Mouse (Mus musculus): Measurements from ENCODE around the gene Fbxl8. TPM values are rescaled to one million over a fixed set of nuclear protein-coding genes. Genes with fewer than 3 reads are reported as not detected.
A peak's percentile ranks its signal among the peaks of the same experiment; 100 is the strongest.
"Not testable (repeated sequence)": the region's sequence is repeated elsewhere in the genome, so short reads cannot be mapped to it uniquely, and the experiment has no call there.

Gene Fbxl8
- polyA plus RNA-seq, 1 experiment from 2014 or later, result 0.66 TPM

- not testable (repeated sequence) for H3K27ac ChIP-seq (ENCODE audit: low read depth, low read length); H3K9me3 ChIP-seq (ENCODE audit: control insufficient read depth, low read length); H3K36me3 ChIP-seq (ENCODE audit: control insufficient read depth, insufficient read depth, low read length); DNase-seq (ENCODE audit: low spot score); H3K4me3 ChIP-seq (ENCODE audit: low read depth, low read length); H3K4me1 ChIP-seq (ENCODE audit: control insufficient read depth, insufficient read depth, low read length); H3K4me2 ChIP-seq (ENCODE audit: low read depth); ATAC-seq (ENCODE audit: insufficient read depth, low FRiP score, low TSS enrichment); H3K27me3 ChIP-seq (ENCODE audit: control insufficient read depth, insufficient read depth, low read length); H3K9ac ChIP-seq (ENCODE audit: low read length)
- WGBS, result 93% methylated on average over 4 of the region's 4 CpGs
Measured at GRCm38 (mm10) chr8:105232321-105232693, 32.1 kb upstream of the Fbxl8 start.

DNA sequence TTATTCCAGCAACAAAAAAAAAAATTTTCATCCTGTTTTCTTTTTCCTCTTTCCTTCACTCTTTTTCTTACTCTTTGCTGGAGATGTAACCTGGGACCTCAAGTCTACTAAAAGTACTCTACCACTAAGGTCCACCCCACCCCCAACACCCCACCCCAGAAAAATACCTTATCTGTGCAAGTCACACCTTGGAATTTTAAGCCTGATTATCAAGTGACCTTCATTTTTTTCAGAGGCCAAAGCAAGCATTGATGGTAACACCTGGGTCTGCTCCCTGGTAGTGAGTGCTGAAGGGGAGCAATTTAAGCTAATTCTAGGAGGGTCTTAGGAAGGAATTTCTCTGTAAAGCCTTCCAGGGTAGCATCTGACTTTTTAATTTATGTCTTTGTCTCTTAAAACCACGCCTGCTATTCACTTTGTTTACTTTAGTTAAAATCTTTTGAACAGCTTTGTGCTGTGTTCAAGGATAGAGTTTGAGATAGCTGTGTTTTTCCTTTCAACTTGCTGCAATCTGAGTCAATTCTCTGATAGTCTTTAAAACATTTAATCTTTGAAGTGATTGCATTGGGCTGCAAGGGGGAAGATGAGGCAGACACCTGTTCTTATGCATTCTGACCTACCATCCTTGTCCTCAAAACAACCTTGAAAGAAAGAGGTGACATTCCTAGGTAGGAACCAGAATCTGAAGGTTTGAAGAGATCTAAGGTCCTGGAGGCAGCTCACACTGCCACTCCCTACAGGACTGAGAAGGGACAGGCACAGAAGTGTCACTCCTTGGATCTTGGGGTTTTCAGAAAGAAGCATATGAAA lies 31.1 kb upstream of the Fbxl8 start:
- 54% methylated on average over 1 of the region's 1 CpGs for WGBS
- DNase-seq (ENCODE audit: low spot score), result no peak
- no peak overlapping the region for H3K27ac ChIP-seq (ENCODE audit: low read depth, low read length)

DNA sequence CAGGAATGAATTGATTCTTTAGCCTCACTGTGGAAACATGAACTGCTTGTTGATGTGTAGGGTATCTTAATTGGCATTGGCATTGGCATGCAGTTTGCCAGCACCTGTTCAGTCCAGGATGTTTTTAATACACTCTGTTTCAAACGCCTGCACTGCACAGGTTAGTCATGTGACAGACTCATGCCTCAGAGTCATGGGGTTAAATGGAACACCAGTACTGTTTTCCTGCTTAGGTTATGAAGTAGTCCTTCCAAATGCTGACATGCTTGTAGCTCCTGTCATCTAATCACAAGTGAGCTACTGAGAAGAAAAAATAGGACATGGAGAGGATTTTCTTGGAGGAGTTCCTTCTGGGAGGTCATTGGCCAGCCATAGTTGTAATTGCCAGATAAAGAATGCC lies 29.2 kb upstream of the Fbxl8 start:
- ATAC-seq (ENCODE audit: insufficient read depth, low FRiP score, low TSS enrichment) (no peak), DNase-seq (ENCODE audit: low spot score) (no peak)
- no peaks in the 10 kb centered on the region for H3K27me3 ChIP-seq (ENCODE audit: control insufficient read depth, insufficient read depth, low read length)
- H3K27ac ChIP-seq (ENCODE audit: low read depth, low read length), result no peak overlapping the region
- H3K4me2 ChIP-seq (ENCODE audit: low read depth), result no peak overlapping the region
- H3K36me3 ChIP-seq (ENCODE audit: control insufficient read depth, insufficient read depth, low read length), result peaks cover 6% of the 10 kb centered on the region
- WGBS, result 79% methylated on average over 1 of the region's 1 CpGs
- H3K4me1 ChIP-seq (ENCODE audit: control insufficient read depth, insufficient read depth, low read length), result no peaks in the 10 kb centered on the region
- H3K4me3 ChIP-seq (ENCODE audit: low read depth, low read length), result no peak overlapping the region
- no peaks in the 10 kb centered on the region for H3K9me3 ChIP-seq (ENCODE audit: control insufficient read depth, low read length)
- H3K9ac ChIP-seq (ENCODE audit: low read length), result no peak overlapping the region

More for the DNA sequence above, 31.1 kb upstream of the Fbxl8 start:
- Histone ChIP-seq H3K9me3 (ENCODE audit: control insufficient read depth, low read length) (no peaks in the 10 kb centered on the region), H3K27me3 (ENCODE audit: control insufficient read depth, insufficient read depth, low read length) (no peaks in the 10 kb centered on the region), H3K4me3 (ENCODE audit: low read depth, low read length) (no peak overlapping the region), H3K36me3 (ENCODE audit: control insufficient read depth, insufficient read depth, low read length) (no peaks in the 10 kb centered on the region; the same call in 1 of the 2 replicates), H3K4me1 (ENCODE audit: control insufficient read depth, insufficient read depth, low read length) (no peaks in the 10 kb centered on the region), H3K4me2 (ENCODE audit: low read depth) (no peak overlapping the region), H3K9ac (ENCODE audit: low read length) (no peak overlapping the region)
- no peak for ATAC-seq (ENCODE audit: insufficient read depth, low FRiP score, low TSS enrichment)

DNA sequence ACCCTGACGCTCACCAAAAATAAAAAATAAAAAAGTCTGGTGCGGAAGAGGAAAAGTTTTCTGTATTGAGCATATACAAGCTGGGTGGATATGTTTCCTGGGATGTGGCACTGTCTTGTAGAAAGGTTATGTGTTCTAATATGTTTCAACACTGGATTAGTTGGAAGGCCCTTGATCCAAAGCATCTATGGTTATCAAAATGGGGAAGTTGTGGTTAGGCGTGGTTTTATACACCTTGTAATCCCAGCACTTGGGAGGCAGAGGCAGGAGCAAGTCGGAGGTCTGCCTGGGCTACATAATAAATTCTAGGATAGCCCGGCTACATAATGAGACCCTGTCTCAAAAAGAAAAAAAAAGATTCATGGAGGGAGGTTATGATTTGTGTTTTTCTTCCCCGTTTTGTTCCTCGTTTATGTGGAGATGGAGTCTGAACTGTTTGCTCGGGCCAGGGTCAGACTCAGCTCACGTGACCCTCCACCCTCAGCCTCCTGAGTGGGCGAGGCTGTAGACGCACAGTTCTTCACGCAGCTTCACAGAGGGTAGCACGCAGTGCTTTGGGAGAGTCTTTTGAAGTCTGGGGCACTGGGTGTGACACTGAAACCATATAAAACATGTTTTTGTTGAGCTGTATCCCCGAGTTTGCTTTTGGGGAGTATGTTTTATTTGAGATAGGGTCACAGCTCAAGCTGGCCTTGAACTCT lies 26.9 kb upstream of the Fbxl8 start:
- H3K36me3 ChIP-seq (ENCODE audit: control insufficient read depth, insufficient read depth, low read length), result peaks cover 8% of the 10 kb centered on the region
- no peak for DNase-seq (ENCODE audit: low spot score)

GRCm38 (mm10) chr8:105241016-105241415 lies 23.4 kb upstream of the Fbxl8 start:
- H3K9ac ChIP-seq (ENCODE audit: low read length), result no peak overlapping the region
- H3K36me3 ChIP-seq (ENCODE audit: control insufficient read depth, insufficient read depth, low read length), result peaks cover 8% of the 10 kb centered on the region
- no peak for ATAC-seq (ENCODE audit: insufficient read depth, low FRiP score, low TSS enrichment)
- no peaks in the 10 kb centered on the region for H3K9me3 ChIP-seq (ENCODE audit: control insufficient read depth, low read length)
- H3K4me3 ChIP-seq (ENCODE audit: low read depth, low read length), result no peak overlapping the region
- DNase-seq (ENCODE audit: low spot score), result no peak
- no peak overlapping the region for H3K4me2 ChIP-seq (ENCODE audit: low read depth)
- H3K27me3 ChIP-seq (ENCODE audit: control insufficient read depth, insufficient read depth, low read length), result no peaks in the 10 kb centered on the region
- WGBS, result 96% methylated on average over 7 of the region's 7 CpGs
- no peak overlapping the region for H3K27ac ChIP-seq (ENCODE audit: low read depth, low read length)
- no peaks in the 10 kb centered on the region for H3K4me1 ChIP-seq (ENCODE audit: control insufficient read depth, insufficient read depth, low read length)

More for the DNA sequence above, 26.9 kb upstream of the Fbxl8 start:
- Histone ChIP-seq H3K4me2 (ENCODE audit: low read depth) (no peak overlapping the region), H3K27me3 (ENCODE audit: control insufficient read depth, insufficient read depth, low read length) (no peaks in the 10 kb centered on the region), H3K27ac (ENCODE audit: low read depth, low read length) (no peak overlapping the region), H3K9ac (ENCODE audit: low read length) (no peak overlapping the region), H3K9me3 (ENCODE audit: control insufficient read depth, low read length) (no peaks in the 10 kb centered on the region), H3K4me1 (ENCODE audit: control insufficient read depth, insufficient read depth, low read length) (no peaks in the 10 kb centered on the region), H3K4me3 (ENCODE audit: low read depth, low read length) (no peak overlapping the region)
- ATAC-seq (ENCODE audit: insufficient read depth, low FRiP score, low TSS enrichment), result no peak
- WGBS, result 93% methylated on average over 14 of the region's 14 CpGs

- no peak overlapping the region for H3K4me2 ChIP-seq (ENCODE audit: low read depth)
- no peak for DNase-seq (ENCODE audit: low spot score)
Measured at GRCm38 (mm10) chr8:105251954-105252353, 12.5 kb upstream of the Fbxl8 start.

DNA sequence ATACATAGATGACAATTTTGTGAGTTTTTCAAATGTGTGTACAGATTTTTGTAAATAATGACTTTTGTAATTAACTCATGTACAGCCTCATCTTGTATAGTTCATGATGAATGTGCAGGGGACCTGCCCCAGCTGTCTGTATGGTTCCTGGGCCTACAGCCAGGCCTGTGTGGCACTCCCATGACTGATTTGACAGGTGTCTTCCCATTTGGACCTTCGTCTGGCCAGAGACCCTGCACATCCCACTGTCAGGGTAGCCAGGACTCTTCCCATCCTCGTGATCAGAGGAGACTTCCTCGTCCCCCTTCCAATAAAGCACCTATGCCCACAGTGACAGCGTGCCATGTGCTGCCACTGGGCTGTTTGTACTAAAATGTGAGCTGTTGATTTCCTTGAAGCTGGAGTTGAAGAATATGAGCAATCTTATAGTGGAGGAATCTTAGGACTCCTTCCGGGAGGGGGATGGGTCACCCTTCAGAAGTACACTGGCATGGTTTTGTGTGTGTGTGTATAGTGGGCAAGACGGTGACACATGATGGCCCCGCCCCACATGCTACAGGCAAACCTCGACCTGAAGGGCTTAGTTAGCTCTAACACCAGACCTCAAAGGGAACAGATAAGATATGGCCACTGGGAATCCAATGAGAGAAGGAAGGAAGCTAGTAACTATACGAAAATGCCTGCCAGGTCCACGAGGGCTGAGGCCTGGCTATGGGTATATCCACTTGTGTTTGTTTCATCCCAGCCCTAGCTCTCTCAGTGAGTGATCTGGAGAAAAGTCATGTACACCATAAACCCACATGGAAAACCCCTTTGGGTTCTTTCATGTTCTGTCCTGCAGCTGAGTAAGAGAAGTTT lies 11.5 kb upstream of the Fbxl8 start:
- Histone ChIP-seq H3K4me1 (ENCODE audit: control insufficient read depth, insufficient read depth, low read length) (peaks cover 4% of the 10 kb centered on the region; the same call in 1 of the 2 replicates), H3K9ac (ENCODE audit: low read length) (no peak overlapping the region), H3K9me3 (ENCODE audit: control insufficient read depth, low read length) (no peaks in the 10 kb centered on the region), H3K36me3 (ENCODE audit: control insufficient read depth, insufficient read depth, low read length) (peaks cover 10% of the 10 kb centered on the region), H3K27me3 (ENCODE audit: control insufficient read depth, insufficient read depth, low read length) (peaks cover 20% of the 10 kb centered on the region), H3K4me3 (ENCODE audit: low read depth, low read length) (no peak overlapping the region), H3K4me2 (ENCODE audit: low read depth) (no peak overlapping the region), H3K27ac (ENCODE audit: low read depth, low read length) (no peak overlapping the region)
- DNase-seq (ENCODE audit: low spot score), result no peak
- ATAC-seq (ENCODE audit: insufficient read depth, low FRiP score, low TSS enrichment), result no peak
- 89% methylated on average over 10 of the region's 10 CpGs for WGBS

More at GRCm38 (mm10) chr8:105251954-105252353, 12.5 kb upstream of the Fbxl8 start:
- Histone ChIP-seq H3K9me3 (ENCODE audit: control insufficient read depth, low read length) (no peaks in the 10 kb centered on the region), H3K4me1 (ENCODE audit: control insufficient read depth, insufficient read depth, low read length) (peaks cover 4% of the 10 kb centered on the region; the same call in 1 of the 2 replicates), H3K9ac (ENCODE audit: low read length) (no peak overlapping the region), H3K4me3 (ENCODE audit: low read depth, low read length) (no peak overlapping the region), H3K27me3 (ENCODE audit: control insufficient read depth, insufficient read depth, low read length) (peaks cover 14% of the 10 kb centered on the region; the same call in 1 of the 2 replicates), H3K27ac (ENCODE audit: low read depth, low read length) (no peak overlapping the region), H3K36me3 (ENCODE audit: control insufficient read depth, insufficient read depth, low read length) (peaks cover 10% of the 10 kb centered on the region)
- 91% methylated on average over 6 of the region's 6 CpGs for WGBS
- ATAC-seq (ENCODE audit: insufficient read depth, low FRiP score, low TSS enrichment), result no peak

GRCm38 (mm10) chr8:105253766-105254151 lies 10.7 kb upstream of the Fbxl8 start:
- Histone ChIP-seq H3K27ac (ENCODE audit: low read depth, low read length) (no peak overlapping the region), H3K9ac (ENCODE audit: low read length) (no peak overlapping the region; the same call in 1 of the 2 replicates), H3K36me3 (ENCODE audit: control insufficient read depth, insufficient read depth, low read length) (peaks cover 7% of the 10 kb centered on the region), H3K4me2 (ENCODE audit: low read depth) (peak overlapping the region; percentile 99), H3K4me1 (ENCODE audit: control insufficient read depth, insufficient read depth, low read length) (peaks cover 4% of the 10 kb centered on the region), H3K4me3 (ENCODE audit: low read depth, low read length) (no peak overlapping the region; the same call in 1 of the 2 replicates), H3K27me3 (ENCODE audit: control insufficient read depth, insufficient read depth, low read length) (peaks cover 29% of the 10 kb centered on the region), H3K9me3 (ENCODE audit: control insufficient read depth, low read length) (no peaks in the 10 kb centered on the region)
- ATAC-seq (ENCODE audit: insufficient read depth, low FRiP score, low TSS enrichment) (peak; percentile 22; the same call in 1 of the 2 replicates), DNase-seq (ENCODE audit: low spot score) (peak; percentile 30)
- 28% methylated on average over 20 of the region's 20 CpGs for WGBS
